In the genomic region with DNA sequence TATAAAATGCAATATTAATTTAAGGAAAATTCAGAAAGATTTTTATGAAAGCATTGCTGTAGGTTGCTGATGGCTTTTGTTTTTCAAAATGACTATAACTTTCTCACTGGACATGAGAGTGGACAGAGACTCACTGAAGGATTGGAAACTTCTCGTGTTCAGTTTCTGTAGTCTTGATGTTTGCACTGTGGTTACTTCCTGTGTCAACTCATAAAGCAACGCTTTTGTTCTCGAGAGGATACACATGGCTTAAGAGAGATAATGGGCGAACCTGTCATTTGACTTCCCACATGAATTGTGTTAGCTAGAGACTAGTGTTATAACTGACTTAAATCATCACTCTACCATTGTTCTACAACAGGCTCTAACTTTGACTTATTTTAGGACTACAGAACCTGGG, we compare ENCODE assay signal across 22 mouse cellular contexts. TPM values are rescaled to one million over a fixed set of nuclear protein-coding genes. Genes with fewer than 3 reads are reported as not detected.
"Had no signal": no experiment of that assay in that cellular context is flagged by ENCODE, and none has a peak within 500 bp of the region (broad histone marks: within the 10 kb centered on the region; RNA-seq: fewer than 3 reads in every experiment).

No protein-coding gene starts in this region.

- H3K4me1 ChIP-seq: limb, embryonic 15.5 days; midbrain, embryonic 15.5 days had no signal

- H3K9me3 ChIP-seq: limb, embryonic 15.5 days; liver, embryonic 13.5 days; midbrain, embryonic 15.5 days had no signal

- H3K27ac ChIP-seq: limb, embryonic 15.5 days; liver, embryonic 13.5 days; midbrain, embryonic 15.5 days had no signal

- H3K9ac ChIP-seq: limb, embryonic 15.5 days; liver, embryonic 13.5 days; midbrain, embryonic 15.5 days had no signal

- H3K4me2 ChIP-seq: limb, embryonic 15.5 days; liver, embryonic 13.5 days; midbrain, embryonic 11.5 days; midbrain, embryonic 15.5 days had no signal

- ATAC-seq: midbrain, embryonic 15.5 days had no signal

- H3K4me3 ChIP-seq: limb, embryonic 15.5 days; liver, embryonic 13.5 days; midbrain, embryonic 15.5 days had no signal

- DNase-seq: kidney, adult 2 months; kidney, postnatal 36 days; layer of hippocampus, adult 9-11 months; layer of hippocampus, postnatal 36 days; liver, embryonic 13.5 days; lung, adult 18-20 months; lung, postnatal 36 days; right cerebral cortex, postnatal 25 days; thymus, adult 18-20 months; thymus, postnatal 14 days had no signal

- H3K36me3 ChIP-seq: limb, embryonic 15.5 days; liver, embryonic 13.5 days; midbrain, embryonic 15.5 days had no signal

- H3K27me3 ChIP-seq: limb, embryonic 15.5 days; liver, embryonic 13.5 days; midbrain, embryonic 15.5 days had no signal

RNA-seq across cellular contexts. Expression of a gene that starts 16.0 kb away (rescaled TPM):
- total RNA-seq: layer of hippocampus, adult 18-20 months; layer of hippocampus, postnatal 36 days; left cerebral cortex, adult 8-10 months; left cerebral cortex, postnatal 25 days; megakaryocyte, adult 5-6 weeks had no signal
- polyA plus RNA-seq: kidney, adult 2 months; kidney, embryonic 16.5 days; limb, embryonic 11.5 days; liver, embryonic 13.5 days; midbrain, embryonic 11.5 days; midbrain, embryonic 15.5 days; neural tube, embryonic 14.5 days; stomach, embryonic 14.5 days had no signal

RNA-seq across cellular contexts. Expression of a gene that starts 22.5 kb away (rescaled TPM):
- total RNA-seq: layer of hippocampus, postnatal 36 days; left cerebral cortex, adult 8-10 months; left cerebral cortex, postnatal 25 days; megakaryocyte, adult 5-6 weeks had no signal
- polyA plus RNA-seq: kidney, adult 2 months; limb, embryonic 11.5 days; liver, embryonic 13.5 days; lung, embryonic 16.5 days; midbrain, embryonic 11.5 days; midbrain, embryonic 15.5 days; stomach, embryonic 14.5 days had no signal
